Mouse (Mus musculus) forebrain, embryonic 13.5 days (tissue): ENCODE results near the gene Sco1. TPM values are rescaled to one million over a fixed set of nuclear protein-coding genes. Genes with fewer than 3 reads are reported as not detected.
A peak's percentile ranks its signal among the peaks of the same experiment; 100 is the strongest.

Experiments
- ATAC-seq: fragments of 200-750 bp; cut with Nextera tagmentation; 2 replicates; pipeline ENCODE4 v1.8.0; 2017
- H3K27ac ChIP-seq: fragments of 300-500 bp; sonication (generic); 2 replicates; pipeline ENCODE4 v1.5.1; 2015; ENCODE audit warnings: inconsistent platforms, mild to moderate bottlenecking, moderate library complexity
- H3K27me3 ChIP-seq: fragments of 300-500 bp; sonication (generic); 2 replicates; pipeline ENCODE4 v1.6.1; 2015; ENCODE audit warnings: mild to moderate bottlenecking, inconsistent platforms
- H3K36me3 ChIP-seq: fragments of 300-500 bp; sonication (generic); 2 replicates; pipeline ENCODE4 v1.6.1; 2015; ENCODE audit warnings: mild to moderate bottlenecking, inconsistent platforms; ENCODE audit not compliant: poor library complexity, severe bottlenecking
- H3K4me1 ChIP-seq: fragments of 300-500 bp; sonication (generic); 2 replicates; pipeline ENCODE4 v1.6.1; 2015; ENCODE audit warnings: inconsistent platforms
- H3K4me2 ChIP-seq: fragments of 300-500 bp; sonication (generic); 2 replicates; pipeline ENCODE4 v1.6.1; 2015; ENCODE audit warnings: inconsistent platforms, mild to moderate bottlenecking, moderate library complexity
- H3K4me3 ChIP-seq: fragments of 300-500 bp; sonication (generic); 2 replicates; pipeline ENCODE4 v1.5.1; 2015; ENCODE audit warnings: mild to moderate bottlenecking, inconsistent platforms
- H3K9ac ChIP-seq: fragments of 300-500 bp; sonication (generic); 2 replicates; pipeline ENCODE4 v1.6.1; 2015; ENCODE audit warnings: mild to moderate bottlenecking, inconsistent platforms
- H3K9me3 ChIP-seq: fragments of 300-500 bp; sonication (generic); replicated peaks from 2 replicates; pipeline ENCODE4 v1.6.1; 2016; ENCODE audit warnings: inconsistent platforms
- whole genome bisulfite sequencing: fragments of 180-500 bp; shearing (Covaris S2); methylation state at CpG from one replicate; pipeline ENCODE4 v1.1.7; 2015; 5-methylcytosine and 5-hydroxymethylcytosine counted together
- polyA plus RNA-seq: library from polyadenylated mRNA; unstranded; fragments of >200 nt; fragmentation: Nextera tagmentation; extraction: Ambion mirVana; gene quantifications from 2 replicates; pipeline ENCODE4 v1.2.1, GENCODE M21; 2015

Gene Sco1
- polyA plus RNA-seq, 1 experiment from 2014 or later = 14.2 TPM

DNA sequence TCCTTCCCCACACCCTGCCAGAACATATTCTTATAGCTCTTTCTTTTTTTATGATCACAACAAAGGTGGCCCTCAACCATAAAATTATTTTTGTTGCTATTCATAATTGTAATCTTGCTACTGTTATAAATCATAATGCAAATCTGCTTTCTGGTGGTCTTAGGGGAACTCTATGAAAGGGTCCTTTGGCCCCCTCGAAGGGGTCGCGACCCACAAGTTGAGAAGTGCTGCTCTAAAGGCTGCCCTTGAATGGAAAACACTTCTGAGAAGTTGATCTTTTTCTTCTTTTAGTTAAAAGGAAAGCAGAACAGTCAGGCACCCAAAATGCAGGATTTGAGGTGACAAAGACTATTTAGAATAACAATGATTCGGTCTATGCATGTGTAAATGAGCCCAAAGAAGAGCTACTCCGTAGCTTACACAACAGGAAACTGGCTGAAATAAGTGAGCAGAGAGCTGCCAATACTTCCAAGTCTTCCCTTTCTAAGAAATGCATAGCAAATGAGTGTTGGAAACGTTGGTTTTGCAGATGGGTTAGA is 28.6 kb upstream of the Sco1 start:
- peak overlapping the region; percentile 62 for H3K4me2 ChIP-seq
- ATAC-seq = no peak

DNA sequence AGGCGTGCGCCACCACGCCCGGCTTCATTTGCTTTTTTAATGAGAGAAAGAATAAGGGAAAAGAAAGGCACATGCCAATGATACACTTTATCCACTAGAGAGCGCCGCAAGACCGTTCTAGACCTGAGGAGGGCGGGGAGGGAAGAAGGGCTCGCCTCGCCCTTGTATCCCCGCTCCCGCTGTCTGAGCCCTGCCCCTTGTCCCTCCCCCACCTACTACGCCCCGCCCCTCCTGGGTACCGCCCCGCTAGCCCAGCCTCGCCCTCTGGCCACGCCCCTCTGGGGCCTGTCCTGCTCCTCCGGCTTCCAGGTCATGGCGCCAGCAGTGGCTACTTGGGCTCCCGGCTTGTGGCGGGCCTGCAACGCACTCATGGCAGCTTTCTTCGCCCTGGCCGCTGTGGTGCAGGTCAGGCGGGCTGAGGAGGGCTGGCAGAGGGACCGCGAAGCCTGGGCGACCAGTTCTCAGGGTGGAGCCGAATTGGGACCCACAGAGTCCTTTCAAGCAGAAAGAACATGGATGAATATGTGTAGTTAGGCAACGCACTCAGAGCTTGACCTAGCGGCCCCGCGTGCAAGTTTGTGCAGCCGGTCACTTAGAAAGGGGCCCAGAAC is 27.5 kb upstream of the Sco1 start, which contains the start of gene Tmem220:
Tmem220 (plus strand) TSS at position 288 of the 611 bp plus-strand sequence.
- ATAC-seq = peak; percentile 98
- H3K36me3 ChIP-seq = no peaks in the 10 kb centered on the region
- H3K4me2 ChIP-seq = peak within 1 kb of the TSS; percentile 62
- H3K27ac ChIP-seq = no peak within 1 kb of the TSS
- peaks cover 20% of the 10 kb centered on the region; the same call in 1 of the 2 replicates for H3K4me1 ChIP-seq
- no peaks in the 10 kb centered on the region for H3K9me3 ChIP-seq
- H3K9ac ChIP-seq = peak within 1 kb of the TSS; percentile 60; the same call in 1 of the 2 replicates
- H3K4me3 ChIP-seq = peak within 1 kb of the TSS; percentile 41
- WGBS = 1% methylated on average over 35 of the region's 35 CpGs
- H3K27me3 ChIP-seq = peaks cover 5% of the 10 kb centered on the region; the same call in 1 of the 2 replicates

More for the DNA sequence above, 28.6 kb upstream of the Sco1 start:
- no peak overlapping the region for H3K9ac ChIP-seq
- no peak overlapping the region for H3K4me3 ChIP-seq
- H3K9me3 ChIP-seq = no peaks in the 10 kb centered on the region
- no peak overlapping the region for H3K27ac ChIP-seq
- peaks cover 8% of the 10 kb centered on the region; the same call in 1 of the 2 replicates for H3K27me3 ChIP-seq
- no peaks in the 10 kb centered on the region for H3K36me3 ChIP-seq
- peaks cover 20% of the 10 kb centered on the region; the same call in 1 of the 2 replicates for H3K4me1 ChIP-seq
- 15% methylated on average over 6 of the region's 6 CpGs for WGBS

DNA sequence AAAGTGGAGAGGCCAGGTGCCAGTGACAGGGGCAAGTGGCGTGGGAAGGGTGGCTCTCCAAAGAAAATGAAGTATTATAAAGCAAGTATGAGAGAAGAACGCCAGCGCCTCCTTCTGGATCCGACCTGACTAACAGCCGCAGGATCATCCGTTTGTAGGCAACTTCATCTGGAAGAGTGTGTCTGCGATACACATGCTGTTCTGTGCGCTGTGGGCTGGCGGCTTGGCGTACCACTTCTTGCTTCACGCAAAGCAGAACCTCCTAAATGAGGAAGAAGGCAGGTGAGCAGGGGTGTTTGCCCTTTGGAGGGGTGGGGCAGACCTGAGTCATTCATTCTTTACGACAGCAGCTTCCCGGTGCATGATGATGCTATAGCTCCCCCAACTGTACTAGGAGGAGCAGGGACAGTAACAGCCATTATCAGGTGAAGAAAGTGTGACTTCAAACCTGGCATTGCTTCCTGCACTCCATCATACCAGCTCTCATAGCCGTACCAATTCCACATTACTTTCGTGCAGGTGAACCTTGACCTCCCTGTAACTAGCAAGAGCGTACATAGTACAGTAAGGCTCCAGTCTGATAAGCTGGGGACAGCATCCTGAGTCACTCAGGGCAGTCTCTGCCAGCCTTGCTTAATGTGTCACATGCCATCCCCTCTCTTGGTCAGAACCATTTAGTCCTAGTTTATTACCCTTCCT is 21.4 kb upstream of the Sco1 start:
- Histone ChIP-seq H3K27me3 (no peaks in the 10 kb centered on the region), H3K4me1 (no peaks in the 10 kb centered on the region), H3K27ac (no peak overlapping the region), H3K9me3 (no peaks in the 10 kb centered on the region), H3K4me3 (no peak overlapping the region), H3K36me3 (no peaks in the 10 kb centered on the region), H3K4me2 (no peak overlapping the region), H3K9ac (no peak overlapping the region)
- no peak for ATAC-seq
- 63% methylated on average over 16 of the region's 16 CpGs for WGBS

DNA sequence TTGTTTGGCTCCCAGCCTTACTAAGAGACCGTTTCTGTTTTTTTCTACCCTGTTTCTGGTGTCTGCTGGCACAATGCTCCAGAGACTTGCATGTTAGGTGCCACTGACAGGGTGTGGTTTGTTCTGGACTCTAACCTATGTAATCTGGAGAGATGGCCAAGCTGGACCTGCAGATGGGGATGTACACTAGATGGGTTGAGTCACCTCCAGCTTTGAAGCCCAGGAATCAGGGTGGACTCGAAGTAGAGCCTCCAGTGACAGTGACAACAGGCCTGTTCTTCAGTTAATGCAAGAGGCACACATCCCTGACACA is 20.9 kb upstream of the Sco1 start:
- H3K4me3 ChIP-seq = no peak overlapping the region
- H3K4me2 ChIP-seq = no peak overlapping the region
- no peaks in the 10 kb centered on the region for H3K9me3 ChIP-seq
- H3K36me3 ChIP-seq = peaks cover 3% of the 10 kb centered on the region; the same call in 1 of the 2 replicates
- H3K27me3 ChIP-seq = no peaks in the 10 kb centered on the region
- no peaks in the 10 kb centered on the region for H3K4me1 ChIP-seq
- WGBS = 66% methylated on average over 2 of the region's 2 CpGs
- no peak overlapping the region for H3K27ac ChIP-seq
- H3K9ac ChIP-seq = no peak overlapping the region
- ATAC-seq = no peak

DNA sequence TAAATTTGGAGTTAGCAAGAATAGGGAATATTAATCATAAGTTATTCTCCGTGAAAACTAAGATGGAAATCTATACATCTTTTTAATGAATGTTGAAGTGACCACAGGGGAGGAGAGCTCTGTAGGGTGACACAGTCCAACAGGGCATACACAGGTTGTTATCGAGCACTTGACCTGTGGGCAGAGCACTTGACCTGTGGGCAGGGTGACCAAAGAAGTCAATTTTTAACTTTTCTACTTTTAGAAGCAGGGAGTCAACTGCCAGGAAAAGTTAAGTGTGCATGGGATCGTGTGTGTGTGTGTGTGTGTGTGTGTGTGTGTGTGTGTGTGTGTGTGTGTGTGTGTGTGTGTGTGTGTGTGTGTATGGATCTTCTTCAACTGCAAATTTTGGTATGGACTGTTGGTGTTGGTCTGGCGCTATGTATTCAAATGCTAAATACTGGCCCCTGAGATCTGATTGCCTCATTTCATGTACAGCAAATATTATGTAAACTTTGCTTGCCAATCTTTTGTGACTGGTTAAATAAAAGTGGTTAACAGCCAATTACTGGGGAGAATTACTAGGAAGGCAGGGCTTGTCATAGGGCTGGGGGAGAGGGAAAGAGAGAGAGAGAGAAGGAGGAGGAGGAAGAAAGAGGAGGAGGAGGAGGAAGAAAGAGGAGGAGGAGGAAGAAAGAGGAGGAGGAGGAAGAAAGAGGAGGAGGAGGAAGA is 17.5 kb upstream of the Sco1 start:
- 82% methylated on average over 4 of the region's 4 CpGs for WGBS

DNA sequence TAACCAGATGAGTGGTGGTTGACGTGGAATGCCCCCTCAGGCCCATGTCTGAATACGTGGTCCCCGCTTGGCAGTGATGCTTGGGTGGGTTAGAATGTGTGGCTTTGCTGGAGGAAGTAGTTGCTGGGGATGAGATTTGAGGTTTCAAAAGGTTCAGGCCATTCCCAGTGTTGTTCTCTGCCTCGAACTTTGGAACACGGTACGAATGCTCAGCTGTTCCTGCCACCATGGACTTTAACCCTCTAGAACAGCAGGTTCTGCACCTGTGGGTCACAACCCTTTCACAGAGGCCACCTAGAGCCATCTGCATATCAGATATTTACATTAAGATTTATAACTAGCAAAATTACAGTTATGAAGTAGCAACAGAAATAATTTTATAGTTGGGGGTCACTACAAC is 16.2 kb upstream of the Sco1 start:
- Histone ChIP-seq H3K4me2 (no peak overlapping the region), H3K27me3 (no peaks in the 10 kb centered on the region), H3K9ac (no peak overlapping the region), H3K4me3 (no peak overlapping the region), H3K27ac (no peak overlapping the region), H3K4me1 (no peaks in the 10 kb centered on the region), H3K36me3 (peaks cover 45% of the 10 kb centered on the region), H3K9me3 (no peaks in the 10 kb centered on the region)
- ATAC-seq = no peak
- WGBS = 96% methylated on average over 6 of the region's 6 CpGs

More for the DNA sequence above, 17.5 kb upstream of the Sco1 start:
- Histone ChIP-seq H3K9me3 (no peaks in the 10 kb centered on the region), H3K4me3 (no peak overlapping the region), H3K27me3 (no peaks in the 10 kb centered on the region), H3K9ac (no peak overlapping the region), H3K27ac (no peak overlapping the region), H3K36me3 (peaks cover 32% of the 10 kb centered on the region), H3K4me2 (no peak overlapping the region), H3K4me1 (no peaks in the 10 kb centered on the region)
- ATAC-seq = no peak

DNA sequence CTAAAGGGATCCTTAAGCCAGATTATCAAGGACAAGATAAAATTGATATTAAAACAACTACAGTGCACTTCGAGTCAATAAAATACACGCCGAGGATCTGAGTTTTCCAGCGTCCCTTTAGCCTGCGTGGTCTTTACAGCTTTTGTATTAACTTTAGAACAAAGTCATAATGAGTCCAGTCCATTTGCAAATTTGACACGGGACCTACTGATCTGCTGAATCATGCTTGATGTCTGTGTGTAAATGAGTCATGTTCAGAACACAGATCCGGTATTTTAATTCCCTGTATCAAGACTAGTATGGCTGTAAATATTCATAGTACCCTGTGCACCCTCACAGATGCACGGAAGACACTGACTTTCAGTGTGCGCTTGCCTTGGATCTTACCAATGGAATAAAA is 15.6 kb upstream of the Sco1 start:
- Histone ChIP-seq H3K36me3 (peaks cover 51% of the 10 kb centered on the region), H3K4me3 (no peak overlapping the region), H3K4me1 (no peaks in the 10 kb centered on the region), H3K27me3 (no peaks in the 10 kb centered on the region), H3K9ac (no peak overlapping the region), H3K27ac (no peak overlapping the region), H3K4me2 (no peak overlapping the region), H3K9me3 (no peaks in the 10 kb centered on the region)
- ATAC-seq = no peak
- 96% methylated on average over 9 of the region's 9 CpGs for WGBS

DNA sequence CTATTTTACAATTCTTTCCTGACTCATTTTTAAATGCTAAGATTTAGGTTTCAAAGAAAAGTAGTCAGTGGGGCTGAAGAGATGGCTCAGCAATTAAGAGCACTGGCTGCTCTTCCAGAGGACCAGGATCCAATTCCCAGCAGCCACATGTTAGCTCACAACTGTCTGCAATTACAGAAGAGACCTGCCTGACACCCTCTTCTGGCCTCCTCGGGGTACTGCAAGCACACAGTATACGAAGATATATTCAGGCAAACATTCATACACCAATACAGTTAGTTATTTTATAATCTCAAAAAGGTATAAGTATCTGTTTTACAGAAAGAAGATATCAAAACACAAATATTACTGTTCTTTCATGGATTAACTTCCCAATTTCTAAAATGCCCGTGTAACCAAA is 12.7 kb upstream of the Sco1 start:
- H3K4me3 ChIP-seq = no peak overlapping the region
- peaks cover 61% of the 10 kb centered on the region for H3K36me3 ChIP-seq
- 94% methylated on average over 3 of the region's 3 CpGs for WGBS
- no peak overlapping the region for H3K9ac ChIP-seq
- H3K27ac ChIP-seq = no peak overlapping the region
- no peaks in the 10 kb centered on the region for H3K9me3 ChIP-seq
- no peaks in the 10 kb centered on the region for H3K4me1 ChIP-seq
- ATAC-seq = no peak
- no peaks in the 10 kb centered on the region for H3K27me3 ChIP-seq
- no peak overlapping the region for H3K4me2 ChIP-seq

DNA sequence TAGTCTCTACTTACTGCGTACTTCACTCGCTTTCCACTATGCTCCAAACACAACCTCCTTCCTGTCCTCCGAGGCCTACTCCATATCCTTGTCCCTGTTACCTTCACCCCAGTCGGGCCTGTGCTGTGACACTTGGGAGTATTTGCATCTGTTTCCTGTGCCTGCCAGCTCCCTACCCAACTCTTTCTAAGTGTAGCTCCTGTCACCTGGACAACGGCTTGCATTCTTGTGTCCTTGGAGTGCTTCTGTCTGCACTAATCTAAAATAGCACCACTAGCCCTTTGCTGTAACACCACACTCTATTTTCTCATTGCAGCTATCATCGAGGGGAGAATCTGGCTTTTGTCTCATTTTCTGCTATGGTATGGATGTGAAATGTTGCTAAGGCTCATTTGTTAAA is 12.0 kb upstream of the Sco1 start:
- Histone ChIP-seq H3K36me3 (peaks cover 61% of the 10 kb centered on the region), H3K4me1 (no peaks in the 10 kb centered on the region)

DNA sequence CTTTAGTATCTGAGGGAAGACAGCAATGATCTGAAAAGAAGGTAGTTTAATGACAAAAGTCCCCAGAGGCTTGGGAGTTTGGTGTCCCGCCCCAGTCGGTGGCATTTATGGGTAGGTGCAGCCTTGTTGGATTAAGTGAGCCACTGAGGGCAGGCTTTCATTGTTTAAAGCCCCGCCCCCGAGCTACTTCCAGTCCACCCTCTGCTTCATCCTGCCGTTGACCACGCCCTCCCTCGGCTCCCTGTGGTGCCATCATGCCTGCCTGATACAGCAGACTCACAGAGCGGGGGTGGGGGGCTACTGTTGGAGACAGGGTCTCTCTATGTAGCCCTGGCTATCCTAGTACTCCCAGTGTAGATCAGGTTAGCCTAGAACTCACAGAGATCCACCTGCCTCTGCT is 9.5 kb upstream of the Sco1 start:
- no peaks in the 10 kb centered on the region for H3K9me3 ChIP-seq
- H3K36me3 ChIP-seq = peaks cover 53% of the 10 kb centered on the region
- H3K9ac ChIP-seq = no peak overlapping the region
- no peaks in the 10 kb centered on the region for H3K4me1 ChIP-seq
- no peak overlapping the region for H3K4me2 ChIP-seq
- ATAC-seq = no peak
- no peak overlapping the region for H3K27ac ChIP-seq
- no peaks in the 10 kb centered on the region for H3K27me3 ChIP-seq
- H3K4me3 ChIP-seq = no peak overlapping the region
- WGBS = 34% methylated on average over 8 of the region's 8 CpGs

More for the DNA sequence above, 12.0 kb upstream of the Sco1 start:
- Histone ChIP-seq H3K27ac (no peak overlapping the region), H3K9me3 (no peaks in the 10 kb centered on the region), H3K9ac (no peak overlapping the region), H3K4me2 (no peak overlapping the region), H3K27me3 (no peaks in the 10 kb centered on the region), H3K4me3 (no peak overlapping the region)
- no peak for ATAC-seq
- WGBS = 95% methylated on average over 6 of the region's 6 CpGs

DNA sequence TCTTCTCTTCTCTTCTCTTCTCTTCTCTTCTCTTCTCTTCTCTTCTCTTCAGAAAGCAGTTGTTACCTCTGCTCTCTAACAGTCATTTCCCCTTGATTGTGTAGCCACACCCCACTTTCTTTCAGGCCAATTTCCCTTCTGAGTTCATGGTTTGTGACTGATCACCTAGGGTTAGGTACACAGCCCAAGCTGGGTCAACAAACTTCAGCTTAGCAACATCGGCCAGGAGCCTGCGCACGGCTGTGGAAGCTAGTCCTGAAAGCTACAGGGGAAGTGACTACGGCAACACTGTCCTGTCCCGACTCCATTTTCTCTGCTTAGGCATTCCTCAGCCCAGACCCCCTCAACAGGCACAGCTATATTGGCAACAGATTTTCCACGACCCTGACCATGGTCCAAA is 7.5 kb upstream of the Sco1 start:
- no peak overlapping the region for H3K27ac ChIP-seq
- WGBS = 94% methylated on average over 6 of the region's 6 CpGs

DNA sequence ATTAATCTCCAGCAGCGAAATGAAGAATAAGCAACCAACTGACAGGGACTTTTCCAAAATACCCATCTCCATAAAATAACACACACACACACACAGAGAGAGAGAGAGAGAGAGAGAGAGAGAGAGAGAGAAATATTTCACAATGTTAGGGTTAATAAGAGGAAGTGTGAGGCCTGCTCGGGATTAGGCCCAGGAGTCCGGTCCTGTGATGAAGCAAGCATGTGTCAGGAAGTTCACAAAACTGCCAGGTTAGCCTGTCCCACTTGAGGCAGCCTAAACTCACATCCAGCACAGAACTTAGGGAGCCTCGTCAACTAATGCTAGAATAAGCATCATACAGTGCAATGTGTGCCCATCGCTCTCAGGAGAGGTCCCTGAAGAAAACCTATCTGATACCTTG is 5.3 kb upstream of the Sco1 start:
- no peak overlapping the region for H3K4me2 ChIP-seq
- H3K4me3 ChIP-seq = no peak overlapping the region
- peaks cover 11% of the 10 kb centered on the region; the same call in 1 of the 2 replicates for H3K4me1 ChIP-seq
- no peak for ATAC-seq
- H3K9me3 ChIP-seq = no peaks in the 10 kb centered on the region
- H3K27ac ChIP-seq = no peak overlapping the region
- no peak overlapping the region for H3K9ac ChIP-seq
- H3K27me3 ChIP-seq = no peaks in the 10 kb centered on the region
- WGBS = 91% methylated on average over 5 of the region's 5 CpGs
- peaks cover 26% of the 10 kb centered on the region; the same call in 1 of the 2 replicates for H3K36me3 ChIP-seq

More for the DNA sequence above, 7.5 kb upstream of the Sco1 start:
- H3K27me3 ChIP-seq = no peaks in the 10 kb centered on the region
- H3K9me3 ChIP-seq = no peaks in the 10 kb centered on the region
- no peak for ATAC-seq
- H3K4me1 ChIP-seq = no peaks in the 10 kb centered on the region
- H3K4me3 ChIP-seq = no peak overlapping the region
- no peak overlapping the region for H3K4me2 ChIP-seq
- H3K36me3 ChIP-seq = peaks cover 42% of the 10 kb centered on the region
- H3K9ac ChIP-seq = no peak overlapping the region
